Mouse (Mus musculus): Measurements from ENCODE around the gene Cebpg.

DNA sequence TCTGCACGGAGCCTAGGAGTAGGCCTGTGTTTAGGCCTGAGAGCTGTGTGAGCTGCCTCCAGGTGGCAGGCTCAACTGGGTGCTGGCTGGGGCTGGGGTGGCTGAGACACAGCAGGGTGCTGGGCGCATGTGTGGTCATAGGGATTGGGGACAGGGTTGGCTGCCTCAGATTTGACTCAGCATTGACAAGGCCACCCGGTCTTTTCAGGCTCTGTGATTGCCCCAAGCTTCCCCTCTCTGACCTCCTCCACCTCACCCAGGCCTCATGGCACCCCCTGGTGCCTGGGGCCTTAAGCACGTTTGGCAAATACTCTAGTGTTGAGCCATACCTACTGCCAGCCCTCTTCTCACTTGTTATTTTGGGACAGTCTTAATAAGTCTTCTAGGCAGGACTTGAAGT, 33.1 kb downstream of the Cebpg start:
- TF ChIP-seq CTCF (IDR thresholded peaks at IDR 0.05; ENCODE audit: extremely low read depth, insufficient read depth, insufficient read length, insufficient replicate concordance) (no peak), POLR2A (IDR thresholded peaks at IDR 0.05; ENCODE audit: low read depth, low read length) (no peak)
